ENCODE assay signal across 9 mouse cellular contexts in the genomic region with DNA sequence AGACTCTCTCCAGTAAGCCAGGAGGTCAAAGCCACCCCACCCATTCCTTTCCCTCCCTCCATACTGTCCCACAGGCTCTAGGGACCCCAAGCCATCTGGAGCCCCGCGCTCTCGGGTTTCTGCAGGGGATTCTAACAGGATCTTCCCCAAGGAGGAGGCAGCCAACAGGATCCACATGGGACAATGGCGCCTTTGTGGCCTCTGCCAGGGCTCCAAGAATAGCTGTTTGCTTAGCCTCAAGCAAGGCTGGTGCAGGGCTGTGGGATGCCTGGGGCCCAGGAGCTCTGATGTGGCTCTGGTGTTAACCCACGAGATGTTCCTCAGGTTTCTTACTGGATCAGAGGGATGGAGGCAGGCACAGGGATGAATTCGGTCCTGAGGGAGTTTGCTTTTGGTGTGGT. TPM values are rescaled to one million over a fixed set of nuclear protein-coding genes. Genes with fewer than 3 reads are reported as not detected.
A peak's percentile ranks its signal among the peaks of the same experiment; 100 is the strongest.
DNase-seq lines count a peak whose midpoint lies in the region; ATAC-seq and TF ChIP-seq lines count a peak whose summit lies in the region.
"Had no signal": no experiment of that assay in that cellular context is flagged by ENCODE, and none has a peak within 500 bp of the region (broad histone marks: within the 10 kb centered on the region; RNA-seq: fewer than 3 reads in every experiment).

No protein-coding gene starts in this region.

- H3K27me3 ChIP-seq in forebrain, embryonic 11.5 days (ENCODE audit: control insufficient read depth, insufficient read depth, low read length): no peaks in the 10 kb centered on the region
- no peaks in the 10 kb centered on the region for H3K27me3 ChIP-seq in forebrain, embryonic 14.5 days (replicated peaks; ENCODE audit: control insufficient read depth, insufficient read depth, low read length)
- H3K27me3 ChIP-seq in stomach, embryonic 16.5 days (ENCODE audit: control insufficient read depth, insufficient read depth, low read length): no peaks in the 10 kb centered on the region

- no peak overlapping the region for H3K27ac ChIP-seq in forebrain, embryonic 11.5 days (ENCODE audit: low read depth, low read length)
- no peak overlapping the region for H3K27ac ChIP-seq in forebrain, embryonic 14.5 days (ENCODE audit: low read depth, low read length)
- peak overlapping the region; percentile 86 for H3K27ac ChIP-seq in layer of hippocampus, adult 2 months
- no peak overlapping the region for H3K27ac ChIP-seq in stomach, embryonic 16.5 days (ENCODE audit: low read length)

- no peak overlapping the region for H3K4me2 ChIP-seq in forebrain, embryonic 11.5 days (ENCODE audit: low read depth, low read length, severe bottlenecking)
- H3K4me2 ChIP-seq in forebrain, embryonic 14.5 days (ENCODE audit: low read length): no peak overlapping the region
- H3K4me2 ChIP-seq in stomach, embryonic 16.5 days (ENCODE audit: low read depth, low read length): no peak overlapping the region

- H3K4me1 ChIP-seq in forebrain, embryonic 11.5 days (replicated peaks; ENCODE audit: control insufficient read depth, insufficient read depth, low read length): no peaks in the 10 kb centered on the region; the same call in 1 of the 2 replicates
- H3K4me1 ChIP-seq in forebrain, embryonic 14.5 days (ENCODE audit: control insufficient read depth, insufficient read depth, low read length): 0 out of 2 replicates have a peak, but pooled peaks cover 2% of the 10 kb centered on the region
- H3K4me1 ChIP-seq in stomach, embryonic 16.5 days (ENCODE audit: control insufficient read depth, insufficient read depth, low read length): peaks cover 4% of the 10 kb centered on the region; the same call in 1 of the 2 replicates

- DNase-seq in forebrain, embryonic 11.5 days (ENCODE audit: low spot score): peak; percentile 51
- no peak for DNase-seq in forebrain, embryonic 14.5 days (ENCODE audit: low spot score)
- DNase-seq in layer of hippocampus, adult 2 months (ENCODE audit: low spot score in 2 of 2): peak in 1 of 2 experiments; percentile 65
- no peak for DNase-seq in layer of hippocampus, adult 9-10 months (ENCODE audit: low spot score)
- peak; percentile 43 for DNase-seq in testis, postnatal 10 days (ENCODE audit: low spot score)
- no peak for DNase-seq in testis, postnatal 14 days (ENCODE audit: low spot score)
- DNase-seq in cerebellum, postnatal 36 days: no peak
- DNase-seq: kidney, adult 18-20 months had no signal

- no peaks in the 10 kb centered on the region for H3K36me3 ChIP-seq in forebrain, embryonic 11.5 days (ENCODE audit: control insufficient read depth, insufficient read depth, low read length)
- H3K36me3 ChIP-seq in forebrain, embryonic 14.5 days (ENCODE audit: control insufficient read depth, insufficient read depth, low read length): no peaks in the 10 kb centered on the region
- no peaks in the 10 kb centered on the region for H3K36me3 ChIP-seq in stomach, embryonic 16.5 days (ENCODE audit: control insufficient read depth, insufficient read depth, low read length)

- no peak overlapping the region for H3K9ac ChIP-seq in forebrain, embryonic 11.5 days (ENCODE audit: low read length)
- no peak overlapping the region for H3K9ac ChIP-seq in forebrain, embryonic 14.5 days (ENCODE audit: low read length)
- no peak overlapping the region for H3K9ac ChIP-seq in stomach, embryonic 16.5 days (ENCODE audit: low read length)

- ATAC-seq in forebrain, embryonic 11.5 days (replicated peaks; ENCODE audit: low FRiP score): no peak
- ATAC-seq in forebrain, embryonic 14.5 days: no peak
- 0 out of 2 replicates have a peak, but pooled peaks have one; percentile 9 for ATAC-seq in stomach, embryonic 16.5 days (ENCODE audit: insufficient read depth, low FRiP score)

- no peak for TF ChIP-seq CTCF in layer of hippocampus, adult 2 months (conservative IDR thresholded peaks at IDR 0.05)

- no peaks in the 10 kb centered on the region for H3K9me3 ChIP-seq in forebrain, embryonic 11.5 days (ENCODE audit: control insufficient read depth, low read length)
- H3K9me3 ChIP-seq in forebrain, embryonic 14.5 days (replicated peaks; ENCODE audit: control insufficient read depth, low read length): no peaks in the 10 kb centered on the region
- H3K9me3 ChIP-seq in stomach, embryonic 16.5 days (replicated peaks; ENCODE audit: control insufficient read depth, low read length): no peaks in the 10 kb centered on the region

- WGBS in forebrain, embryonic 11.5 days: 61% methylated on average over 6 of the region's 6 CpGs
- 38% methylated on average over 6 of the region's 6 CpGs for WGBS in forebrain, embryonic 14.5 days
- 53% methylated on average over 6 of the region's 6 CpGs for WGBS in stomach, embryonic 16.5 days

- H3K4me3 ChIP-seq in forebrain, embryonic 11.5 days (ENCODE audit: low read depth, low read length): no peak overlapping the region
- H3K4me3 ChIP-seq in forebrain, embryonic 14.5 days (ENCODE audit: low read depth, low read length): no peak overlapping the region
- no peak overlapping the region for H3K4me3 ChIP-seq in layer of hippocampus, adult 2 months
- H3K4me3 ChIP-seq in stomach, embryonic 16.5 days (replicated peaks; ENCODE audit: low read length): no peak overlapping the region

RNA-seq across cellular contexts. Expression of a gene that starts 8.6 kb away (rescaled TPM):
- polyA plus RNA-seq in forebrain, embryonic 11.5 days (2014; fragmentation: Nextera tagmentation; extraction: Ambion mirVana): 0.23 and 1.3 TPM in 2 replicates
- 0.27 and 0.31 TPM in 2 replicates for polyA plus RNA-seq in forebrain, embryonic 14.5 days (2014; fragmentation: Nextera tagmentation; extraction: Ambion mirVana)
- total RNA-seq in layer of hippocampus, adult 2 months (2021): 10 to 100 TPM; 20.2 to 26.5 TPM
- polyA plus RNA-seq in stomach, embryonic 16.5 days (2015; fragmentation: Nextera tagmentation; extraction: Ambion mirVana): 3.2 and 4.0 TPM in 2 replicates

RNA-seq across cellular contexts. Expression of a gene that starts 46.3 kb away (rescaled TPM):
- 375 and 401 TPM in 2 replicates for polyA plus RNA-seq in forebrain, embryonic 11.5 days (2014; fragmentation: Nextera tagmentation; extraction: Ambion mirVana)
- 508 and 541 TPM in 2 replicates for polyA plus RNA-seq in forebrain, embryonic 14.5 days (2014; fragmentation: Nextera tagmentation; extraction: Ambion mirVana)
- 100 to 1,000 TPM; 170 to 183 TPM for total RNA-seq in layer of hippocampus, adult 2 months (2021)
- 399 and 401 TPM in 2 replicates for polyA plus RNA-seq in stomach, embryonic 16.5 days (2015; fragmentation: Nextera tagmentation; extraction: Ambion mirVana)

Comparison
In these comparisons a context has a peak if more than half of its experiments do, and no peak if none do; other contexts are left out.
1. DNase-seq: peak in forebrain, embryonic 11.5 days (single experiment) and testis, postnatal 10 days (single experiment); none in forebrain, embryonic 14.5 days (single experiment), layer of hippocampus, adult 9-10 months (single experiment), testis, postnatal 14 days (single experiment) and cerebellum, postnatal 36 days (0 of 2).